Mouse (Mus musculus) frontal cortex, postnatal 25 days (tissue): ENCODE results near the gene Col7a1.

ENCODE experiments used
- DNase-seq, 2 experiments: peaks; one replicate each; pipeline ENCODE4 v3.0.0; 2022; ENCODE audit warnings: low spot score in 2 of 2

Col7a1 gene

GRCm38 (mm10) chr9:108953081-108953636, at the start of gene Col7a1:
Gene Col7a1 (plus strand): TSS chr9:108953586.
- no peak for DNase-seq

GRCm38 (mm10) chr9:108912308-108912707, 41.1 kb upstream of the Col7a1 start:
- DNase-seq: no peak

GRCm38 (mm10) chr9:108913161-108913560, 40.2 kb upstream of the Col7a1 start:
- DNase-seq: no peak

- DNase-seq: no peak
Observed at GRCm38 (mm10) chr9:108913621-108914020, 39.8 kb upstream of the Col7a1 start.

- peak in 1 of 2 experiments; percentile 21 for DNase-seq
Observed at GRCm38 (mm10) chr9:108914491-108914890, 38.9 kb upstream of the Col7a1 start, which contains the start of gene Tmem89. Gene Tmem89 (plus strand): TSS chr9:108914619.

- DNase-seq: no peak
Observed at GRCm38 (mm10) chr9:108925897-108926296, 27.5 kb upstream of the Col7a1 start.

- no peak for DNase-seq
Observed at GRCm38 (mm10) chr9:108928424-108928823, 25.0 kb upstream of the Col7a1 start.

- DNase-seq: no peak
Observed at GRCm38 (mm10) chr9:108935991-108936390, 17.4 kb upstream of the Col7a1 start.

- peak; percentile 92 to 94 for DNase-seq
Observed at GRCm38 (mm10) chr9:108936418-108937364, 16.7 kb upstream of the Col7a1 start, which contains the start of gene Uqcrc1. Gene Uqcrc1 (plus strand): TSS chr9:108936633.

GRCm38 (mm10) chr9:108945111-108945510, 8.3 kb upstream of the Col7a1 start:
- no peak for DNase-seq

- no peak for DNase-seq
Observed at GRCm38 (mm10) chr9:108945608-108946007, 7.8 kb upstream of the Col7a1 start.

- no peak for DNase-seq
Observed at GRCm38 (mm10) chr9:108949231-108949966, 4.0 kb upstream of the Col7a1 start.

- no peak for DNase-seq
Observed at GRCm38 (mm10) chr9:108949967-108950728, 3.2 kb upstream of the Col7a1 start.

- no peak for DNase-seq
Observed at GRCm38 (mm10) chr9:108955241-108955640, 1.9 kb downstream of the Col7a1 start.

- DNase-seq: no peak
Observed at GRCm38 (mm10) chr9:108955846-108956245, 2.5 kb downstream of the Col7a1 start.

GRCm38 (mm10) chr9:108963577-108963976, 10.2 kb downstream of the Col7a1 start:
- no peak for DNase-seq

GRCm38 (mm10) chr9:108964338-108964737, 11.0 kb downstream of the Col7a1 start:
- no peak for DNase-seq

- no peak for DNase-seq
Observed at GRCm38 (mm10) chr9:108970623-108971022, 17.2 kb downstream of the Col7a1 start.

- no peak for DNase-seq
Observed at GRCm38 (mm10) chr9:108976483-108976882, 23.1 kb downstream of the Col7a1 start.

- no peak for DNase-seq
Observed at GRCm38 (mm10) chr9:108977966-108978365, 24.6 kb downstream of the Col7a1 start.

GRCm38 (mm10) chr9:108982498-108982897, 29.1 kb downstream of the Col7a1 start:
- DNase-seq: no peak
